Mouse (Mus musculus): Measurements from ENCODE around the gene Cd28. TPM values are rescaled to one million over a fixed set of nuclear protein-coding genes. Genes with fewer than 3 reads are reported as not detected.

The Cd28 gene
- polyA plus RNA-seq (2014; fragmentation: Nextera tagmentation; extraction: Ambion mirVana): 0.05 and 0.08 TPM in 2 replicates

DNA sequence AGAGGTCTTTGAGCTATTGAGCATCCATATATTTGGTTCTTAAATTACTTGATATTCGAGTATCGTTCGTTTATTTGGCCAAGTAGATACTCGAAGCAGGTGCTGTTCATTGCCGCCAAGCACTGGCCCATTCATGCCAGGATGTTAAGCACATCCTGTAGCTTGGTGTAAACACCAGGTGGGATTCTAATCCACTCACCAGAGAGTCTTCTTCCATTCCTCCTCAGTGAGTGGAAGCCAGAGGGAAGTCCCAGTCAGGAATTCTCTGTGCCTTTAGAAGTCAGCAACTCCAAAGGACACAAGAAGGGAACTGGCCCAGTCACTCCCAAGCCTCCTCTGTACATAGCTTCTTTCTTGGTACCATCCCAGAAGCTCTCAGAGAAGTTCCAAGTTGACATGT lies at the start of gene Cd28:
Gene Cd28, plus strand, starts transcription at position 234 of the 400 bp plus-strand sequence.
- ATAC-seq (replicated peaks; ENCODE audit: low FRiP score): no peak
- Histone ChIP-seq H3K27me3 (ENCODE audit: control insufficient read depth, insufficient read depth, low read length) (no peaks in the 10 kb centered on the region), H3K9ac (ENCODE audit: low read length) (no peak within 1 kb of the TSS), H3K9me3 (ENCODE audit: control insufficient read depth, low read length) (no peaks in the 10 kb centered on the region), H3K4me1 (replicated peaks; ENCODE audit: control insufficient read depth, insufficient read depth, low read length) (no peaks in the 10 kb centered on the region), H3K4me2 (ENCODE audit: low read depth, low read length, severe bottlenecking) (no peak within 1 kb of the TSS), H3K27ac (ENCODE audit: low read depth, low read length) (no peak within 1 kb of the TSS), H3K4me3 (ENCODE audit: low read depth, low read length) (no peak within 1 kb of the TSS), H3K36me3 (ENCODE audit: control insufficient read depth, insufficient read depth, low read length) (no peaks in the 10 kb centered on the region)
- WGBS: 93% methylated on average over 5 of the region's 5 CpGs
- DNase-seq (ENCODE audit: low spot score): no peak

DNA sequence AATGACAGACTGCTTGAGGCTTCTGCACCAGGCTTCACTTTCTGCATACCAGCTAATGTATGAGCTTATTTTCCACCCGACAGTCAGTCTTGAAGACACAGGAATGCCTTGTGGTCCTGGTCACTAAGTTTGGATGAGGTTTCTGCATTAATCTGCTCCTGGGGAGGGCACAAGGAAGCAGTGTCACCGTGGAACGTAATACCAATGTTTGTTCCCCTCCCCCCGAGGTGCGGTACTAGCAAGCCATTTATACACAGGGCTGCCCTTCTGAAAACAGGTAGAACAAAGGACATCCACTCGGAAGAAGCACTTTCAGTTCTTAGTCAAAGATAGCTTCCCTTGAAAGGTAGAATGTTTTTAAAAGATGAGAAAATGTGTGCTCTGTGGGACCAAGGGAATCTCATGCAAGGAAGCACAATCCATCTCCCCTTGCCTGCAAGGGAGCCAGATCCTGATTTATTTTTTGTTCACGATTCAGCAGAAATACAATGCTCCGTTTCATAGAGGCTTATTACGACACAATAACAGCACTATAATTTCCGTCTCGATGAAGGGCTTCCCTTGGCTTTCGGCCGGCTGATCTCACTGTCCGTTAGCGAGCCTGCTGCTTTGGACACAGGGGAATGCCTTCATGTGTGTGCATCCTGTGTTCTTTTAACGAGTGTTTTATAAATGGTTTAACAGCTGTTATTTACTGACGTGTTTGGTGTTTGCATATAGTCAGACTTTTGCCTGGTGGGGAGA lies 48.6 kb upstream of the Cd28 start:
- ATAC-seq (replicated peaks; ENCODE audit: low FRiP score) (no peak), DNase-seq (ENCODE audit: low spot score) (no peak)
- Histone ChIP-seq H3K27me3 (ENCODE audit: control insufficient read depth, insufficient read depth, low read length) (no peaks in the 10 kb centered on the region), H3K4me1 (replicated peaks; ENCODE audit: control insufficient read depth, insufficient read depth, low read length) (no peaks in the 10 kb centered on the region), H3K4me3 (ENCODE audit: low read depth, low read length) (no peak overlapping the region), H3K4me2 (ENCODE audit: low read depth, low read length, severe bottlenecking) (peak overlapping the region; percentile 21; the same call in 1 of the 2 replicates), H3K36me3 (ENCODE audit: control insufficient read depth, insufficient read depth, low read length) (no peaks in the 10 kb centered on the region), H3K27ac (ENCODE audit: low read depth, low read length) (no peak overlapping the region), H3K9me3 (ENCODE audit: control insufficient read depth, low read length) (no peaks in the 10 kb centered on the region), H3K9ac (ENCODE audit: low read length) (no peak overlapping the region)
- WGBS: 50% methylated on average over 17 of the region's 17 CpGs

DNA sequence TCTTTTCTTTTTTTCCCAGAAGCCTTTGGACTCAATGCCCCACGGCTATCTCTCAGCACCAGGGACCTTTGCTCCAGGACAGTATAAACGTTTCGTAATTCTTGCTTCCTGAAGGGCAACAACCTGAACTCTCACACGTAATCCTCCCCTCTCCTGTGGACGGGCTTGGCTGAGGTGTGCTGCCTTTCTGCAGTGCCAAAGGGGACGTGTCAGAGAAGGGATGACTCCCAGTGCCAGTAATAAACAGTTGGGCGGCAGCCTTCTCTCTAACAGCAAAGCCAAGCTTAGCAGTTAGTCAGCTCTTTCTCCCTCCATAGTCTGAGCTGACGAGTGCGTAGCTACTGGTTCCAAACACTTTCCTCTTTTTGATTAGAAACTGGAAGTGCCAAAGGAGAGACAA lies 47.6 kb upstream of the Cd28 start:
- 82% methylated on average over 9 of the region's 9 CpGs for WGBS
- Histone ChIP-seq H3K9ac (ENCODE audit: low read length) (no peak overlapping the region), H3K4me1 (replicated peaks; ENCODE audit: control insufficient read depth, insufficient read depth, low read length) (no peaks in the 10 kb centered on the region), H3K36me3 (ENCODE audit: control insufficient read depth, insufficient read depth, low read length) (no peaks in the 10 kb centered on the region), H3K4me3 (ENCODE audit: low read depth, low read length) (no peak overlapping the region), H3K27ac (ENCODE audit: low read depth, low read length) (no peak overlapping the region), H3K9me3 (ENCODE audit: control insufficient read depth, low read length) (no peaks in the 10 kb centered on the region), H3K27me3 (ENCODE audit: control insufficient read depth, insufficient read depth, low read length) (no peaks in the 10 kb centered on the region), H3K4me2 (ENCODE audit: low read depth, low read length, severe bottlenecking) (no peak overlapping the region)
- ATAC-seq (replicated peaks; ENCODE audit: low FRiP score): no peak
- DNase-seq (ENCODE audit: low spot score): no peak

DNA sequence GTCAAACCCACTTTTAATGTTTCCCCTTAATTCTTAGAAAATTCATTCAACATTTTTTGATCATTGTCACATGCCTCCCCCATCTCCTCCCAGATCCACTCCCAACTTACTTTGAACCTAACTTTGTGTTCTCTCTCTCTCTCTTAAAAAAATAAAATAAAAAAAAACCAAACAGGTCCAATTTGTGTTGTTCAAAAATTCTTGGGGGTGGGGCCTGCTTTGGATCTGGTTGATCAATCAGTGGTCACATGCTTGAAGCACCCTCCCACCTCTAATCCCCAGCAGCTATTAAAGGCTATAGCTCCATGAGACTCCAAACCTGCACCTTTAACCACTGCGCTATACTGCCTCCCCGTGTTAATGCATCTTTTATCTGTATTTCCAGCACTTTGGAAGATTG lies 46.9 kb upstream of the Cd28 start:
- no peak for ATAC-seq (replicated peaks; ENCODE audit: low FRiP score)
- H3K9me3 ChIP-seq (ENCODE audit: control insufficient read depth, low read length): no peaks in the 10 kb centered on the region
- H3K4me1 ChIP-seq (replicated peaks; ENCODE audit: control insufficient read depth, insufficient read depth, low read length): no peaks in the 10 kb centered on the region
- H3K27ac ChIP-seq (ENCODE audit: low read depth, low read length): no peak overlapping the region
- no peak overlapping the region for H3K9ac ChIP-seq (ENCODE audit: low read length)
- H3K4me2 ChIP-seq (ENCODE audit: low read depth, low read length, severe bottlenecking): no peak overlapping the region
- H3K27me3 ChIP-seq (ENCODE audit: control insufficient read depth, insufficient read depth, low read length): no peaks in the 10 kb centered on the region
- no peak for DNase-seq (ENCODE audit: low spot score)
- no peaks in the 10 kb centered on the region for H3K36me3 ChIP-seq (ENCODE audit: control insufficient read depth, insufficient read depth, low read length)
- WGBS: 100% methylated on average over 2 of the region's 2 CpGs
- no peak overlapping the region for H3K4me3 ChIP-seq (ENCODE audit: low read depth, low read length)

DNA sequence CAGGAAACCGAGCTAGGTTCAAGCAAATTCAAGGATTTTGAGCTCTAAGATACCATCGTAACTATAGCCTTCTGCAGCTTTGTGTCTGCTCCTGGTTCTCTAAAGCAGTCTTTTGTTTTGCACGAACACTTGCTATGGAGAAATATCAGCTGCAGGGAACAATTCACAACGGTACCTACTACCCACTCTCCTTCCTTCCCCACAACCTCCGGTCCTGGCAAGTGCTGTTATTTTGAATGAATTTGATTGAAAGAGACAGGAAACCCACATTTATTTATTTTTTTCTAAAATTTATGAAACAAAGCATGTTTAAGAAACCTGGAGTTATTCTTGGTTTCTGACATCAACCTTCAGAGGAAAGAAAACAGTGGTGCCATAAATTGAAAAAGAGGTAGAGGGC lies 46.4 kb upstream of the Cd28 start:
- no peak overlapping the region for H3K27ac ChIP-seq (ENCODE audit: low read depth, low read length)
- WGBS: 81% methylated on average over 5 of the region's 5 CpGs
- no peaks in the 10 kb centered on the region for H3K4me1 ChIP-seq (replicated peaks; ENCODE audit: control insufficient read depth, insufficient read depth, low read length)
- no peak overlapping the region for H3K9ac ChIP-seq (ENCODE audit: low read length)
- DNase-seq (ENCODE audit: low spot score): no peak
- no peaks in the 10 kb centered on the region for H3K9me3 ChIP-seq (ENCODE audit: control insufficient read depth, low read length)
- no peaks in the 10 kb centered on the region for H3K36me3 ChIP-seq (ENCODE audit: control insufficient read depth, insufficient read depth, low read length)
- no peak overlapping the region for H3K4me2 ChIP-seq (ENCODE audit: low read depth, low read length, severe bottlenecking)
- no peak overlapping the region for H3K4me3 ChIP-seq (ENCODE audit: low read depth, low read length)
- ATAC-seq (replicated peaks; ENCODE audit: low FRiP score): no peak
- no peaks in the 10 kb centered on the region for H3K27me3 ChIP-seq (ENCODE audit: control insufficient read depth, insufficient read depth, low read length)

DNA sequence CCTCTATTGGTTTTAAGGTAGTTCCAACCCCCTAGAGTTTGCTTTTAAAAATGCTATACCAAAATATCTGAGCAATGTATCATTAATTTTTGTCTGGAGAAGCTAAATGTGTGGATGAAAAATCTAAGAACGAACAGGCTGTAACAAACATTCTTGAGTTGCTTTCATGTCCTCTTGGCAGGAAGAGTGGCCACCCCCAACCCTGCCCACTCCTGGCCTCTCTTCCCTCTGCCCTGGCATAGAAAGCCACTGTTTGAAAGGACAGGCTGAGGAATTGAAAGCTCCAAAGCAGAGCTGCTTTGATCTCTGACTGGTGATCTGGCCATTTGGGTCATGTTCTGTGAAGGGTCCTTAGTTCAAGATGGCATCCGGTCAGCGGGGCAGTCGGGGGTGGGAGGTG lies 32.8 kb upstream of the Cd28 start:
- no peaks in the 10 kb centered on the region for H3K27me3 ChIP-seq (ENCODE audit: control insufficient read depth, insufficient read depth, low read length)
- no peak overlapping the region for H3K4me2 ChIP-seq (ENCODE audit: low read depth, low read length, severe bottlenecking)
- no peaks in the 10 kb centered on the region for H3K9me3 ChIP-seq (ENCODE audit: control insufficient read depth, low read length)
- ATAC-seq (replicated peaks; ENCODE audit: low FRiP score): no peak
- 86% methylated on average over 4 of the region's 4 CpGs for WGBS
- no peak overlapping the region for H3K4me3 ChIP-seq (ENCODE audit: low read depth, low read length)
- H3K27ac ChIP-seq (ENCODE audit: low read depth, low read length): no peak overlapping the region
- no peaks in the 10 kb centered on the region for H3K4me1 ChIP-seq (replicated peaks; ENCODE audit: control insufficient read depth, insufficient read depth, low read length)
- DNase-seq (ENCODE audit: low spot score): no peak
- H3K36me3 ChIP-seq (ENCODE audit: control insufficient read depth, insufficient read depth, low read length): no peaks in the 10 kb centered on the region
- H3K9ac ChIP-seq (ENCODE audit: low read length): no peak overlapping the region

DNA sequence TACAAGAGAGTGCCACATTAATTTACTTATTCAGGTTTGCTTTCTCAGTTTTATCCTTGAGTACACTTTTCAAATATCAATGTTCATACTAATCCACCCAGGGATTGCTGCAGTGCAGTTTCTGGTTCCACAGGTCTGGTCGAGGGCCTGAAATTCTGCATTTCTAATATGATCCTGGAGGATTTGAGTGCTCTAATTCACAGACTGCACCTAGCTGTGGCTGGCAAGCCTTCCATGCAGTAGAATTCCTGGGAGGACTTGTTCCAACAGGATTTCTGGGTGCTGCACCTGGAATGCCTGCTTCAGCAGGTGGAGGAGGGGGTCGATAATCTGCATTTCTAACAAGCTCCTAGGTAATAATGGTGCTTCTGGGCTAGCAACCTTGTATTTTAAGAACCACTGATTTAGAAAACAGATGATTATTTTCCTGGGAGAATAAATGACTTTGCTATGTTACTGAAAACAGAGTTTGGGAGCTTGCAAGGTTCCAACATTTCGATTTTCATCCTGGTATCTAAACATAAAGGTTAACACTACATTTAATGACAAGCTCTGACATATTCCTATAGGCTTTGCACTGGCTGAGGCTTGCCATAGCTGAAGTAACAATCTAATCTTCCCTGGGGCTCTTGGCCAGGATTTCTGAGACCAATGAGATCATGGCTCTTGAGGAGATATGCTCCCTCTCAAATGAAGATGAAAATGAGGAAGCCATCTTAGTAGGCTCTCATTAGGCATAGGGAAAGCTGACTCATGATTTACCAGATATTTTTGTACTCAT lies 20.3 kb upstream of the Cd28 start:
- H3K4me3 ChIP-seq (ENCODE audit: low read depth, low read length): no peak overlapping the region
- ATAC-seq (replicated peaks; ENCODE audit: low FRiP score) (no peak), DNase-seq (ENCODE audit: low spot score) (no peak)
- no peak overlapping the region for H3K27ac ChIP-seq (ENCODE audit: low read depth, low read length)
- no peaks in the 10 kb centered on the region for H3K36me3 ChIP-seq (ENCODE audit: control insufficient read depth, insufficient read depth, low read length)
- no peaks in the 10 kb centered on the region for H3K4me1 ChIP-seq (replicated peaks; ENCODE audit: control insufficient read depth, insufficient read depth, low read length)
- H3K9ac ChIP-seq (ENCODE audit: low read length): no peak overlapping the region
- no peaks in the 10 kb centered on the region for H3K9me3 ChIP-seq (ENCODE audit: control insufficient read depth, low read length)
- no peak overlapping the region for H3K4me2 ChIP-seq (ENCODE audit: low read depth, low read length, severe bottlenecking)
- H3K27me3 ChIP-seq (ENCODE audit: control insufficient read depth, insufficient read depth, low read length): no peaks in the 10 kb centered on the region
- WGBS: 87% methylated on average over 3 of the region's 3 CpGs

DNA sequence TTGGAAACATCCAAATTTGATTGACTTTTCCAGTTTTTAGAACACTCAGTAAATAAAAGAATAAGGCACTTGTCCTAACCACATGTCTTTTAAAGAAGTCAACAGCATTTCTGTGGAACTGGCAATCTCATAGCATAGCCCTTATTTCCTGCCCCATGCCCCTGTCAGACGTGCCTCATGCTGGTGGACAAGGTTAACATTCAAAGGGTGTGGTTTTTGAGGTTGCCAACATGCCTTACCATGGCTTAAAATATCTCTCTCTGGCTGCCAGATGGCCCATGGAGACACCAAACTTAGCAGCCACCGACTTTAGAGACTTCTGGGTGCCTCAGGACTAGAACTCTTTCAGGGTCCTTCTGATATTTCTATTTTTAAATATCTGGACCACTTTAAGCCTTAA lies 14.0 kb upstream of the Cd28 start:
- Histone ChIP-seq H3K36me3 (ENCODE audit: control insufficient read depth, insufficient read depth, low read length) (no peaks in the 10 kb centered on the region), H3K4me2 (ENCODE audit: low read depth, low read length, severe bottlenecking) (no peak overlapping the region), H3K27me3 (ENCODE audit: control insufficient read depth, insufficient read depth, low read length) (no peaks in the 10 kb centered on the region), H3K9ac (ENCODE audit: low read length) (no peak overlapping the region), H3K27ac (ENCODE audit: low read depth, low read length) (no peak overlapping the region), H3K4me3 (ENCODE audit: low read depth, low read length) (no peak overlapping the region), H3K9me3 (ENCODE audit: control insufficient read depth, low read length) (no peaks in the 10 kb centered on the region), H3K4me1 (replicated peaks; ENCODE audit: control insufficient read depth, insufficient read depth, low read length) (no peaks in the 10 kb centered on the region)
- DNase-seq (ENCODE audit: low spot score): no peak
- no peak for ATAC-seq (replicated peaks; ENCODE audit: low FRiP score)
- WGBS: 80% methylated on average over 2 of the region's 2 CpGs

All from forebrain, embryonic 11.5 days (tissue).